Mouse (Mus musculus): ENCODE results near the gene Fam81b. TPM values are rescaled to one million over a fixed set of nuclear protein-coding genes. Genes with fewer than 3 reads are reported as not detected.

The Fam81b gene
- not detected for total RNA-seq (2023)

GRCm38 (mm10) chr13:76304637-76305122 lies at the start of gene Fam81b:
TSS of gene Fam81b (minus strand) at chr13:76305072.

Other genes starting within 250 kb of the Fam81b start
- not detected for gene Gpr150, start 248.1 kb downstream of the Fam81b start, total RNA-seq (2023)
- gene Arsk, start 206.4 kb downstream of the Fam81b start, total RNA-seq (2023) = 10.4 TPM
- gene Ttc37, start 206.3 kb downstream of the Fam81b start, total RNA-seq (2023) = 32.7 TPM
- 1.1 TPM for gene Mctp1, start 79.5 kb upstream of the Fam81b start, total RNA-seq (2023)